ENCODE assay signal across 10 mouse cellular contexts in genomic region chr4:102253994-102254393, GRCm38 (mm10).
DNase-seq lines count a peak whose midpoint lies in the region; ATAC-seq and TF ChIP-seq lines count a peak whose summit lies in the region.
"Had no signal": no experiment of that assay in that cellular context is flagged by ENCODE, and none has a peak within 500 bp of the region (broad histone marks: within the 10 kb centered on the region; RNA-seq: fewer than 3 reads in every experiment).

No protein-coding gene starts in this region.

- no peaks in the 10 kb centered on the region for H3K36me3 ChIP-seq in heart, embryonic 10.5 days
- H3K36me3 ChIP-seq in heart, adult 2 months (ENCODE audit: control insufficient read depth, insufficient read depth, low read length) = no peaks in the 10 kb centered on the region
- no peaks in the 10 kb centered on the region for H3K36me3 ChIP-seq in lung, embryonic 16.5 days (ENCODE audit: control insufficient read depth, insufficient read depth, low read length)
- no peaks in the 10 kb centered on the region for H3K36me3 ChIP-seq in intestine, embryonic 16.5 days (ENCODE audit: control insufficient read depth, insufficient read depth, low read length)
- no peaks in the 10 kb centered on the region for H3K36me3 ChIP-seq in stomach, embryonic 15.5 days

- peak overlapping the region; percentile 86 for H3K27ac ChIP-seq in heart, embryonic 10.5 days
- H3K27ac ChIP-seq in heart, adult 2 months = no peak overlapping the region
- H3K27ac ChIP-seq in lung, embryonic 16.5 days (ENCODE audit: low read length) = peak overlapping the region; percentile 31
- H3K27ac ChIP-seq in intestine, embryonic 16.5 days (ENCODE audit: low read length) = no peak overlapping the region
- no peak overlapping the region for H3K27ac ChIP-seq in stomach, embryonic 15.5 days

- peak; percentile 31 for ATAC-seq in lung, embryonic 16.5 days (ENCODE audit: low read depth)
- no peak for ATAC-seq in intestine, embryonic 16.5 days
- ATAC-seq in stomach, embryonic 15.5 days (ENCODE audit: insufficient read depth, low FRiP score, low read depth) = no peak
- ATAC-seq: inflammation-experienced regulatory T-cells, adult 6 months had no signal

- peak overlapping the region; percentile 62 for H3K4me3 ChIP-seq in heart, embryonic 10.5 days
- no peak overlapping the region for H3K4me3 ChIP-seq in heart, adult 2 months
- peak overlapping the region; percentile 47 for H3K4me3 ChIP-seq in lung, embryonic 16.5 days (ENCODE audit: low read length)
- no peak overlapping the region for H3K4me3 ChIP-seq in intestine, embryonic 16.5 days (ENCODE audit: low read length)
- no peak overlapping the region for H3K4me3 ChIP-seq in stomach, embryonic 15.5 days (replicated peaks)

- no peak for TF ChIP-seq CTCF in heart, adult 2 months (IDR thresholded peaks at IDR 0.05)

- no peaks in the 10 kb centered on the region for H3K79me2 ChIP-seq in heart, adult 2 months (replicated peaks; ENCODE audit: control insufficient read depth, insufficient read depth, low read length)

- no peak overlapping the region for H3K9ac ChIP-seq in heart, adult 2 months (ENCODE audit: low read depth, low read length)
- no peak overlapping the region for H3K9ac ChIP-seq in lung, embryonic 16.5 days (ENCODE audit: low read length)
- no peak overlapping the region for H3K9ac ChIP-seq in intestine, embryonic 16.5 days (ENCODE audit: low read depth, low read length)
- no peak overlapping the region for H3K9ac ChIP-seq in stomach, embryonic 15.5 days

- intact Hi-C loops in heart, adult 2 months (cut with DNase I) = no loop called here

- peak overlapping the region; percentile 62 for H3K4me2 ChIP-seq in lung, embryonic 16.5 days (ENCODE audit: low read depth, low read length)
- H3K4me2 ChIP-seq in intestine, embryonic 16.5 days (ENCODE audit: low read depth, low read length) = peak overlapping the region; percentile 52; the same call in 1 of the 2 replicates
- H3K4me2 ChIP-seq in stomach, embryonic 15.5 days = peak overlapping the region; percentile 53

- no peaks in the 10 kb centered on the region for H3K27me3 ChIP-seq in heart, embryonic 10.5 days (ENCODE audit: insufficient read depth, poor library complexity, severe bottlenecking)
- H3K27me3 ChIP-seq in heart, adult 2 months (ENCODE audit: control insufficient read depth, insufficient read depth, low read length) = no peaks in the 10 kb centered on the region
- no peaks in the 10 kb centered on the region for H3K27me3 ChIP-seq in lung, embryonic 16.5 days (ENCODE audit: control insufficient read depth, insufficient read depth, low read depth, low read length)
- no peaks in the 10 kb centered on the region for H3K27me3 ChIP-seq in intestine, embryonic 16.5 days (replicated peaks; ENCODE audit: control insufficient read depth, insufficient read depth, low read length)
- H3K27me3 ChIP-seq in stomach, embryonic 15.5 days (replicated peaks) = no peaks in the 10 kb centered on the region

- DNase-seq in heart, embryonic 10.5 days (ENCODE audit: low spot score) = no peak
- DNase-seq in heart, adult 2 months = no peak
- no peak for DNase-seq in lung, postnatal 14 days
- no peak for DNase-seq in layer of hippocampus, adult 9-11 months
- no peak for DNase-seq in T-cell, adult 2 months (ENCODE audit: low spot score)
- DNase-seq: cerebellum, postnatal 36 days had no signal

- H3K4me1 ChIP-seq in heart, embryonic 10.5 days = peaks cover 7% of the 10 kb centered on the region; the same call in 1 of the 2 replicates
- peaks cover 1% of the 10 kb centered on the region; the same call in 1 of the 2 replicates for H3K4me1 ChIP-seq in heart, adult 2 months (ENCODE audit: control insufficient read depth, insufficient read depth, low read length)
- H3K4me1 ChIP-seq in lung, embryonic 16.5 days (replicated peaks; ENCODE audit: control insufficient read depth, insufficient read depth, low read length) = peaks cover 18% of the 10 kb centered on the region
- peaks cover 10% of the 10 kb centered on the region; the same call in 1 of the 2 replicates for H3K4me1 ChIP-seq in intestine, embryonic 16.5 days (ENCODE audit: control insufficient read depth, insufficient read depth, low read length)
- H3K4me1 ChIP-seq in stomach, embryonic 15.5 days = peaks cover 8% of the 10 kb centered on the region; the same call in 1 of the 2 replicates

- TF ChIP-seq EP300 in heart, adult 2 months (IDR thresholded peaks at IDR 0.05; ENCODE audit: insufficient read depth, low read depth, low read length) = no peak

- no peak for TF ChIP-seq POLR2A in heart, adult 2 months (IDR thresholded peaks at IDR 0.05; ENCODE audit: insufficient read depth, low read depth, low read length)

- no peaks in the 10 kb centered on the region for H3K9me3 ChIP-seq in heart, embryonic 10.5 days
- no peaks in the 10 kb centered on the region for H3K9me3 ChIP-seq in lung, embryonic 16.5 days (ENCODE audit: control insufficient read depth, low read length)
- H3K9me3 ChIP-seq in intestine, embryonic 16.5 days (ENCODE audit: control insufficient read depth, low read length) = no peaks in the 10 kb centered on the region
- H3K9me3 ChIP-seq in stomach, embryonic 15.5 days = no peaks in the 10 kb centered on the region

Comparison
In these comparisons a context has a peak if more than half of its experiments do, and no peak if none do; other contexts are left out.
1. H3K27ac ChIP-seq: peak in heart, embryonic 10.5 days (single experiment) and lung, embryonic 16.5 days (single experiment); none in heart, adult 2 months (single experiment), intestine, embryonic 16.5 days (single experiment) and stomach, embryonic 15.5 days (single experiment).
2. H3K4me3 ChIP-seq: peak in heart, embryonic 10.5 days (single experiment) and lung, embryonic 16.5 days (single experiment); none in heart, adult 2 months (single experiment), intestine, embryonic 16.5 days (single experiment) and stomach, embryonic 15.5 days (single experiment).
3. Peak in every context shown above with its lines, with median percentiles within 50 percentile points of each other: H3K4me2 ChIP-seq.